Mouse (Mus musculus): Measurements from ENCODE around the gene Podxl2.
A peak's percentile ranks its signal among the peaks of the same experiment; 100 is the strongest.

The Podxl2 gene

DNA sequence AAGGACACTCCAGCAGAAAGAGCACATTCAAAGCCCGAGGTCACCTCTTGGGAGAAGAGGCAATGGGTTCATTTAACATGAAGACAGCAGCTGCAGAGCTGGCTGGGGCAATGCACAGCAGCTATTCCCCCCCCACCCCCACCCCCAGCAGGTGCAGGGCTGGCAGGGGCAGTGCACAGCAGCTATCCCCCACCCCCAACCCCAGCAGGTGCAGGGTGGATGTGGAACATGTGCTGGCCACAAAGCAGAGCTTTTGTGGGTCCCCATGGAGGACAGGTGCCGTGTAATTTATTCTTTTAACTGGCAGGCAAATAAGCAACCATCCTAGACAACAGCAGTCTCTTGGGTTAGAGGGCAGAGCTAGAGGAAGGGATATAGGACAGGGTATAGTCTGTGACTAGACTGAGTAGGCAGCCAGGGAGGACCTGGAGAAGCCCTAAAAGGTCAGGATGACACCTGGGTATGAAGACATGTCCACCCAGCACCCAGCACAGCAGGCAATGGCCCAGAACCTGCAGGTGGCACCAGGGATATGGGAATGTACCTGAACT lies 11.6 kb upstream of the Podxl2 start:
- DNase-seq: peak; percentile 76 to 90

DNA sequence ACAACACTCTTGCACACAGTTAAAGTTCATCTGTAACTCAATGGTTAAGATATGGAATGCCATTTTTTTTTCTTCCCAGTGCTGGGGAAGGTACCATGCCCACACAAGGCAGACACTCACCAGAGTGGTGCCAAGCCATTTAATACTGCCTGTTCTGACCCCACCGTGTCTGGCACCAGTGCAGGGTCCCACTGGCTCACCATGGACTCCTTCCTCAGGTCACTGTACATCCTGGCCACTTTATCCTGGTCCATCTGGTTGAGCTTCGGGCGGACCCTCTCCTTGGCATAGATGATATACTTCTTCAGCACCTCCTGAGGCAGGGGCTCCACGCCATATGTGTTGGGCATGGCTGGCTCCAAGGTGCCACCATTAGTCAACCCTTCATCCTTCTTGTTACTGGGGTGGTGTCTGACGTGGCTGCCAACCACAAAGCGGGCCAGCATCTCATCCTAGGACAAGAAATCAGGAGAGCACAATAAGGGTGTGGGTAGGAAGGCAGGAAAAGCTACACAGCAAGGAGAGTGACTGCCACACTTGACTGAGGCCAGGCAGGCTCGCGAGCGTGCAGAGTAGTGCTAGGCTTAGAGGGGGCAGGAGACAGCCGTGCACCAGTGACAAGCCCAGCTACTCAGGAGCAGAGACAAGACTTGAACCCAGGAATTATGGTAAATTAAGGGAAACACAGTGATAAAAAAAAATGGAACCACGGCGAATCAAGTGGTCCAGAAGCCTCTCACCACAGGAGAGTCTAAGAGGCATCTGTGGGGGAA lies 11.0 kb upstream of the Podxl2 start:
- peak; percentile 50 to 60 for DNase-seq

DNA sequence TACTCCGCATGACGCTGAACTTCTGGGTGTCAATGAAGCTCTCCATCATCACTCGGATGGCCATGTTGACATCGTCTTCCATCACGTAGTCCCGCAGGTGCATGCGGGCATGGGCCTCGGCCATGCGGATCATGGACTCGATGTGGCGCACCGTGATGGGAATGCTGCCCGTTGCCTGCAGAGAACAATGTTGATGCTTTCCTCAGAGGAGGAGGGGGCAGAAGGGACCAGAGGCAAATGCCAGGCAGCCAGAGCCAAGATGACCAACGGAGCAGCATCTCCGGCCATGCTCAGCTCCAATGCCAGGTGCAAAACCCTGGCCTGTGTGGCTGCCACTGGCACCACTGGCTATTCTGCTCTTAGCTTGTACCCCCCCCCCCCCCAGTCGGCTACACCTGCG lies 9.8 kb upstream of the Podxl2 start:
- no peak for DNase-seq

DNA sequence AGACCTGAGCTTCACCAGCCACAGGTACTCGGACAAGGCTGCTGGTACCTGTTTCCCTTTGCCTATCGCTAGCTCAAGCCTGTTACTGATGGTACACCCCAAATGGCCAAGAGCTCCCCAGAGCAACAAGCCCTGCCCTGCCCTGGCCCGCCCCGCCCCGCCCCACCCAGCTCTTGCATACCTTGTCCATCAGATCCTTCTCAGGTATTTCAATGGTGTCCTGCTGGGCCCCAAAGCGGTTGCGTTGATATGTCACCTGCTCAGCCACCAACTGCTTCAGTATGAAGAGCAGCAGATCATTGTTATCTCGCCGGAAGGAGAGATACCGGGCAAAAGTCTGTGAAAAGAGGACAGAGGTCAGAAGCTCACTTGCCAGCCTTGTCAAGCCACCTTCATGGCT lies 9.4 kb upstream of the Podxl2 start:
- DNase-seq: no peak

DNA sequence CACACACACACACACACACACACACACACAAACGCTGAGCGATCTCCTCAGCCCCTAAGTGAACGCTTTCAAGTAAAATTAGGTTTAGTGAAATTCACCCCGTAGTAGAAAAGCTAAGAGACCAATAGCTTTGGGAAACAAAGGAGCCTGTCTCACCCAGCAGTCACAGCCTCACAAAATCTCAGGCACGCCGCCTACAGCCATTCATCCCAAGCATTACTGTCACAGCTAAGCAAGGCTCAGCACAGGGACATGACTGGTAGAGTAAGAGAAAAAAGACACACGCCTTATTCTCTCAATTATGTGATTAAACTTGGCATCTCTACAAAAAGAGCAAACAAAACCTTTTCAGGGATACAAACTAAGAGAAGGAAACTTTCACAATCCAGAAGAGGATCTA lies 6.5 kb upstream of the Podxl2 start:
- no peak for DNase-seq

DNA sequence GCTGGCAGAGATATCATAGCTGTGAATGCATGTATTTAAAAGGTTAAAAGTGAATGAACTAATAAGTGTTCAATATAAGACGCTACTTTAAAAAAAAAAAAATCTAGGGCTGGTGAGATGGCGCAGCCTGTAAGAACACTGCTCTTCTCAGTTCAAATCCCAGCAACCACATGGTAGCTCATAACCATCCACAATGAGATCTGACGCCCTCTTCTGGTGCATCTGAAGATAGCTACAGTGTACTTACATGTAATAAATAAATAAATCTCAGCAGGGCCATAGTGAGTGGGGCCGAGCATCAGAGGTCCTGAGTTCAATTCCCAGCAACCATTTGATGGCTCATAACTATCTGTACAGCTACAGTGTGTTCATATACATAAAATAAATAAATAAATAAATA lies 4.6 kb upstream of the Podxl2 start:
- no peak for DNase-seq

DNA sequence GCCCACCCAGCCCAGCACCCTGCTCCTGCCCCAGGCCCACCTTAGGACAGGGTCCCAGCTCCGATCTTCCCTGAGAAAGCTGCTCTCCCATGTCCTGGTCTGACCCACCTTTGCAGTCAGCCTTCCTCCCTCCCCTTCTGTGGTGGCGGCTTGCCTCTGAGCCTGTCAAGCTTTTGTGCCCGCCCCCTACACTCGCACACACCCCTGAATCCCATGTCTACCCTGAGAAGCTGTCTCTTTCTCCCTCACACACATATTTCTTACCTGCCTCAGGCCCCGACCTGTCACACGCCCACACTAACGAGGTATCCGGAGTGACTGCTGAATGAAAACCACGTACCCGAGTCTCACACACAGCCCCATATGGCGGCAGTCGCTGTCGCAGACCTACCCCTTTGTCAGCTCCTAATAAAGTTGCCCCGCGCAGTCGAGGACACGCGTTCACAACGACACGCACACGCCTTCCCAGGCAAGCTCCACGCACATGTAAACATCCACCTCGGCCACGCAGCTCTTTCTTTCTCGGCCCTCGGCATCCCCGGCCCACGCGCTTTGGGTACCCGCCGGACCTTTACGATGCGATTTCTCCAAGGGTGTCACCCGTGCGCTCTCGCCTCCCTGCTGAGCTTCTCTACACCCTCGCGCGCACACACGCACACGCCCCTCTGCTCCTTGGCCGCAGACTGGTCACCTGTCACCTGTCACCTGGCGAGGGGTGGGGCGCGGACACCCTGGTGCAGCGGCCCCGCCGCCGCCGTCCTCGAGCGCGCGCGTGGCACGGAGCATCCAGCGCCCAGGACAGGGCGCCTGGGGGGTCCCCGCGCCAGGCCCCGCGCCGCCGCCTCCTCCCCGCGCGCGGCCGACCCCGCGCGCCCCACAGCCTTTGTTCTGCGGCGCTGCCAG lies 628 bp downstream of the Podxl2 start:
- DNase-seq: peak in 1 of 2 experiments; percentile 48

DNA sequence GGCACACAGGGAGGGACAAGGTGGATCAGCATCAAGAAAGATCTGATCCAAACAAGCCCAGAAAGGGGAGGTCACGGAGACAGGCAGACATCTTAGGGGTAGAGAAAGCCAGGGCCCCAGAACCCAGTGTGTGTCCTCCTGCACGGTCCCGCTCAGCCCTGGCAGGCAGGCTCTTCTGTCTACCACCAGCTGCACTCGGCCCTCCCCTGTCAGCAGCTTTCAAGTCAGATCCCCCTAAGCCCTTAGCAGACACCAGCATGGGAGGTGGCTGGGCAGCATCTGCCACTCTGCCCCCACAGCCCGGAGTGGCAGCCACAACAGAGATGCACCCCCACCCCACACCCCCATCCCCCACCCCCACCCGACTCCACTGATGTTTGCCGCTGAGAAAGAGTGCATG lies 2.0 kb downstream of the Podxl2 start:
- DNase-seq: peak; percentile 41 to 64

DNA sequence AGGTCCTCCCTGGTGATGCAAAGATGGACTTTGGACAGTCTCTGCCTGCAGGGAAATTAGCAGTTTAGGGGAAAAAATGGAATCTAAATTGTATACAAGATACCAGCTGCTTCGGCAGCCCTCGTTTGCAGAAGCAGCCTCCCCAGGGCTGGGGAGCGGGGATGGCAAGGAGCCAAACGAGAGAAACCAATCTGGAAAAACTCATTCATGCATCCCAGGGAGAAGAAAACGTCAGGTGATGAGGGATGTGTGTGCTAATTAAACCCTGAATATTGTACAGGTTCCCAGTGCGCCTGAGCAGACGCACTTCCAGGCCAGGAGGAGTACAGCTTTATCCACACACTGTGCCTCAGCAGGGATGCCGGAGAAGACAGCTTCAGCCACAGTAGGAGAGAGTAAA lies 3.3 kb downstream of the Podxl2 start:
- DNase-seq: no peak

DNA sequence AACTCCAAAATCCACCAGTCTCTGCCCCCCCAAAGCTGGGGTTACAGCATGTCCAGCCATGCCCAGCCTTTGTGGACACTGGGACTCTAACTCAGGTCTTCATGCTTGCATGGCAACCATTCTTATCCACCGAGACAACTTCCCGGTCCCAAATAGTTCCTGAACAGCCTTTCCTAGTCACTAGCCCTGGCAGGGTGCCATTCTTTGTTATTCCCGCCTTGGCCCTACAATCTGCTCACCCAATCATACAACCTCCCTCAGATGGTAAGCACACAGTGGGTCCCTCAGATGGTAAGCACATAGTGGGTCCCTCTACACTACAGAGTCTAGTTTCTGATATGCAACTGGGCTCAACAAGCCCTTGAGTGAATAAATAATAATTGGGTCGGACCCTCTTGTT lies 4.2 kb downstream of the Podxl2 start:
- DNase-seq: no peak

DNA sequence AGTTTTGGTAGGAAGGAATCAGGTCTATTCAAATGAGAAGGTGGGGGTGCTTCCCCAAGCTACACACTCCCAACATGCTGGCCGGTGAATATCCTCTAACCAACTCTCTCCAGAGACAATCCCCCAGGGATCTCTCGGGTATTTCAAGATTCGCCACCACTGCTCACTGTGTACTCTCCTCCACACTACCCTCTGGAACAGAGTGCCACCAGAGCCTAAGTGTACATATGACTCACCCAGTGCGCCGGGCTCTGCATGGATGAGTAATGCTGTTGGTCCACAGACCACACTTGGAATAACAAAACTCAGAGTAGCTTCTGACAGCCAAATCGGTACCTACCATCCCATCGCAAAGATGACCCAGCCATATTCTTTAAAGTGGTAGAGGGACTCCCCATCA lies 5.4 kb downstream of the Podxl2 start:
- DNase-seq: no peak

DNA sequence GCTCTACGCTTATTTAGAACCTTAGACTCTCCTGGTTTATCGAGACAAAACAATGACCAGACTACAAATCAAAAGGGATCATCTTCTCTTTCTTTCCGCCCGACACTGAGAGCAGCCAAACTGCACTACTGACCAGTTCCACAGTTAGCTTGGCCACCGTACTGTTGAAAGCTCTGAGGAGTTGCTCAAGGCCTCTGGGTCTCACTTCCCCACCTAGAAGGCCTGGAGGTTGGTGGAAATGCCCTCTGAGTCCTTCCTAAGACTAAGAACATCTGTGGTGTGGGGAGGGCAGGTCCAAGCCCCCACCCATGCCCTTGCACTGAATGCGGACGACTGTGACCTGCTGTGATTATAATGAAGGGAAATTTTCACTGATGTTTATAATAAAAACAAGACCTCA lies 9.1 kb downstream of the Podxl2 start:
- no peak for DNase-seq

DNA sequence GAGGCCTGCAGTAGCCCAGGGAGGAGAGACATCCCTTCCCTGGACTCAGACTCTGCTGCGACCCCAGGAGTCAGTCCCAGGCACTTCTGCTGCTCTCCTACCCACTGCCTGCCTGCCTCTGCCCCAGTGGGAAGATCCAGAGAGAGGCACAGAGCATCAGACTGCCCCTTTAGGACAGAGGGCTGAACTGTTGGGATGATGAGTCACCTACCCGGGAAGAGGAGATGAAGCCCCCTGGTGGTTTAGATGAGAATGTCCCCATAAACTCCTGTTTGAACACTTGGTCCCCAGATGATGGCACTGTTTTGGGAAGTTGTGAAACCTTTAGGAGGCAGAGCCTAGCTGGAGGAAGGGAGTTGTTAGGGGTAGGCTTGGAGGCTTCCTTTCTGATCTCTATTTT lies 13.9 kb downstream of the Podxl2 start:
- peak in 1 of 2 experiments; percentile 28 for DNase-seq

DNA sequence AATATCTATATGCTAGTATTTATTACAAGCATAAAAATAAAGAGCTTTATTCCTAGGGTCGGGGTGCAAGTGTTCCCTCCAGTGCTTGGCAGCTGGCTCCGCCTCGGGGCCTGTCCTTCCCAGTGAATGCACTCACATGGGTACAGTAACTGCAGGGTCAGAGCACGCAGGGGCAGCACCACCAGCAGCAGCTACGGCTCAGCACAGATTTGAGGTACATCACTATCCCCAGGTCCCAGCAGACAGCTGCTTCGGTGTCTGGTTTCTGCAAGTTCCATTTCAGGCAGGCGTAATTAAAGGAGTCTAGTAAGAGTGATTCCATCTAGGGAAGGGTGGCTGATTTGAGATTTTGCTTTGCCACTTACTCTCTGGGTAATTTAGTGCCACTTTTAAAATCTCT lies 16.5 kb downstream of the Podxl2 start:
- DNase-seq: no peak

DNA sequence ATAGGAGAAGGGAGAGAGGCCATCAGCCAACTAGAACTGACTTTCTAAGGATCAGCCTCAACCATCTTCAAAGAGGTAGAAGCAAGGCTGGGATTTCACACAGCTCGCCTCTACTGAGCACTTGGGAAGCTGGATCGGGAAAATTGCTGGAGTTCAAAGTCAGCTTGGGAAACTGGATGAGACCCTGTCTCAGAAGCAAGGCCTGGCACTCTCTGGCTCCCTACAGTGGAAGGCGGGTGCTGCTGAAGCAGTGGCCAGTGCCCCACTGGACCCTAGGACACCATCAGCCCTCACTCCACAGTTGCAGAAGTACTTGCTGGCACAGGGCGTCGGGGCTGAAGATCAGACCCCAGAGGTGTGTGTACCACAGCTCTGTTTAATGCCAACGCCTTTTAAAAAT lies 17.0 kb downstream of the Podxl2 start:
- DNase-seq: no peak

DNA sequence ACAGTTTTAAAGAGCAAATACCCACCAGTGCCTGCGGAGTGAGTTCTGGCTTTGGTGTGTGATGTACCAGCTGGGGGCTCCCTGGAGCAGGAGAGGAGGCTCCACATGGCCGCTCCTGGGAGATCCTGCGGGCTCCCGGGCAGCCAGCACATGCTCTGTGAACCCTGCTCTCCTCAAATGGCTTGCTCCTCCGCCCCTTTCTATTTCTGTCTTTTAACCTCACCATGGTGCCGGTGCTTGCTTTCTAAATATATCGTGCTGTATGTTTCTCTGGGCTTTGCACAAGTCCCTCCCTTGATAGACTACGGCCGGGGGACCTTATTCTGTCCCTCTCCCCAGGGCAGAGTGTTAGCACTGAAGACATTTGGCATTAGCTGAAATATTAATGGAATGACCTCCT lies 17.6 kb downstream of the Podxl2 start:
- DNase-seq: no peak

DNA sequence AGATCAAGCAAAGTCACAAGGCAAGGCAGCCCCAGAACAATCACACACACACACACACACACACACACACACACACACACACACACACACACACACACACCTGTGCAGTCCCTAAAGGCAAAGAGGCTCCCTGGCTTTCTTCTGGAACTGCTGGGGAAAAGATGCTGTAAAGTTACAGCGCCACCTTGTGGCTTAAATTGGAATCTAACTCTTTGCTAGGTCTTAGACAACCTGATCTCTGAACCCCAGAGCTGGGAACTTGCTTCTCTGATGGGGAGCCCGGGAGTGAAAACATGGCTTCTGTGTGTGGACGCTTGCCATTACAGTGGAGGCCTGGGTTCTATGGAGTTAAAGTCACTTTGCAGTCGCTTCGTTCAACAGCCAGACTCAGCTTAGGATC lies 19.2 kb downstream of the Podxl2 start:
- DNase-seq: no peak

DNA sequence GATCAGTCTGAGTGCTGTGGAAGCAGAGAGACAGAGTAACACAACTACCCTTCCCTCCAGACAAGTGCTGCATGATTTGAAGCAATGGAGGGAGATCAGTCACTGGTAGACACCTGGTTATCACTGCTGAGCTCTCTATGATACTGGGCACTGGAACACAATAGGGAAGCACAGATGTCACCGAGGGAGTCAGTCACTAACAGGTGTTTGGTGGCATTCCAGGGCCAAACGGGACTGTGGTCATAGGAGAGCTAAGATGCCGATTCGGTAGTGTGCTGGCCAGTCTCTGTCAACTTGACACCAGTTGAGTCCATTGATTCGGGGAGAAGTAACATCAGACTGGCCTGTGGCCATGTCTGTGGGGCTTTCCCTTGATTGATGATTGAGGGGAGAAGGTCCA lies 20.3 kb downstream of the Podxl2 start:
- no peak for DNase-seq

DNA sequence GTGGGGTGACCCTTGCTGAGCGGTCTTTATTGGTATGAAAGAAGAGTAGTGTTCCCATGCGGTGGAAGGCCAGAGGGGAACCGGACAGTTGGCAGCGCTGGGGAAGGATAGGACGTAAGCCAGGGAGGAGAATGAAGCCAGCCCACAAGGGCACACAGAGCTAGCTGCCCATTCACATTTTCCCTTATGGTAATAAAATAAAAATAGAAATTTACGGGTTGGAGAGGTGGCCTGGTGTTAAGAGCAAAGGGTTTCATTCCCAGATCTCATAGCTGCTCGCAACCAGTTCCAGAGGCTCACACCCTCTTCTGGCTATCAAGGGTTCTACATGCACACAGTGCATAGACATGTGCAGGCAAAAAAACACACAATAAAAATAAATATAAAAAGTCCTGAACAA lies 24.8 kb downstream of the Podxl2 start:
- no peak for DNase-seq

DNA sequence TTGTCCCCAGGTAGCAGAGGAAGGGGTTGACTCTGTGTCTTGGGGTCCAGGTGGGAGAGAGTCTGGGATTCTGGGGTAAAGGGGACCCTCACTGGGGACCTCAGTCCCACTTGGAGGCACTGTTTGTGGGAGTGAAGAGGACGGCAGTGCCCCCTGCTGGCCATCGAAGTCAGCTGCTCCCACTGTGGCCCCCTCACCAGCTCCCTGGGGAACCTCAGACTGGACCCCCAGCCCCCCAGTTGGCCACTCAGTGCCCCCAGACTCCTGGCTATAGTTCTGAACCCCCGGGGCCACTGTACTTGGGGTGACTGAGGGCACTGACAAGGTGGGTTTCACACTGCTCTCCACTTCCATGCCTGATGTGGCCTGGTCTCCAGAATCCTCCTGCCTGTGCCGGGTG lies 25.6 kb downstream of the Podxl2 start:
- DNase-seq: peak; percentile 46 to 47

DNA sequence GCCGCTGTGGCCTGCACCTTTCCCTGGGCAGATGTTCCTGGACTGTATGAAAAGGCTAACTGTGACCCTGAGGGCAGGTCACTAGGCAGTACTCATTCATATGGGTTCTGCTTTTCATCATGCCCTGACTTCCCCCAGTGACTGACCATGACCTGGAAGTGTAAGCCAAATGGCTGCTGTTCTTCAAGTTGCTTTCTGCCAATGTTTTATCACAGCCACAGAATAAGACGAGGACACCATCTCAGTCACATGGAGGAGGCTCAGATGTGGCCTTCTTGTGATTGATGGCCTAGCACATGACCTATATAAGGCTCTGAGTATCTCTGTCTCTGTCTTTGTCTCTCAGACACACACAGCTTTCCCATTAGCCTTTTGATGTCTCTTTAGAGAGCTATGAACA lies 27.3 kb downstream of the Podxl2 start:
- no peak for DNase-seq

DNA sequence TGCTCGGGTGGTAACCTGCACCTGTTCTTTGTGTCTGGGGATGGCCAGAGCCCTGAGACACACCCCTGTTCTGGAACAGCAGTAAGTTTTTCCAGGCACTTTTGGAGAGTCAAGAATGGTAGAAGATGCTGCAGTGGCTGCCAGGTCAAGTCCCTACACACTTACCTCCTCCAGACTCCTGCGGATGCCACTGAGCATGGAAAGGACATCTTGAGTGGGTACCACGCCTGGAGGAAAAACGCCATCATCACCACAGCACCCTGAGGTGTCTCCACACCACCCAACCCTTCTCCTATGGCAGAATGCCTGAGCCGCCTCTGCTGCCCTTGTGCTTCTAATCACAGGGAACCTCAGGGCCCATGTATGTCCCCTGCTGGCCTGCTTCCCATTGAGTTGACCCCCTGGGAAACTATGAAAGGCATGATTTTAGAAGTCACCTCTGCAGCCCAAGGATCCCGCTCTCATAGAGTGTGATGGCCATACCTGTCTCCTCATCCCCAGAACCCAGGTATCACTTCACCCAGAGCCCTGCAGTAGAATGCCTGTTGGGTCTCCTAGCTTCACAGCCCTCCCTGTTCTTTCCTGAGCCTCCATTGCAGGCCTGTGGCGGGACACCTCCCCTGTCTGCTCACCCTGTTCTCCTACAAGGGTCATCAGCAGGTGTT lies 29.8 kb downstream of the Podxl2 start:
- no peak for DNase-seq

Measured in thymus, postnatal 36 days (tissue).